Mouse (Mus musculus): Measurements from ENCODE around the gene Rxrb. TPM values are rescaled to one million over a fixed set of nuclear protein-coding genes. Genes with fewer than 3 reads are reported as not detected.
A peak's percentile ranks its signal among the peaks of the same experiment; 100 is the strongest.
"Not testable (repeated sequence)": the region's sequence is repeated elsewhere in the genome, so short reads cannot be mapped to it uniquely, and the experiment has no call there.

The Rxrb gene
- total RNA-seq (2014; rRNA removed), result 51.5 and 64.8 TPM in 2 replicates
- polyA plus RNA-seq (2015; fragmentation: Nextera tagmentation; extraction: Ambion mirVana), result 48.7 and 49.2 TPM in 2 replicates

DNA sequence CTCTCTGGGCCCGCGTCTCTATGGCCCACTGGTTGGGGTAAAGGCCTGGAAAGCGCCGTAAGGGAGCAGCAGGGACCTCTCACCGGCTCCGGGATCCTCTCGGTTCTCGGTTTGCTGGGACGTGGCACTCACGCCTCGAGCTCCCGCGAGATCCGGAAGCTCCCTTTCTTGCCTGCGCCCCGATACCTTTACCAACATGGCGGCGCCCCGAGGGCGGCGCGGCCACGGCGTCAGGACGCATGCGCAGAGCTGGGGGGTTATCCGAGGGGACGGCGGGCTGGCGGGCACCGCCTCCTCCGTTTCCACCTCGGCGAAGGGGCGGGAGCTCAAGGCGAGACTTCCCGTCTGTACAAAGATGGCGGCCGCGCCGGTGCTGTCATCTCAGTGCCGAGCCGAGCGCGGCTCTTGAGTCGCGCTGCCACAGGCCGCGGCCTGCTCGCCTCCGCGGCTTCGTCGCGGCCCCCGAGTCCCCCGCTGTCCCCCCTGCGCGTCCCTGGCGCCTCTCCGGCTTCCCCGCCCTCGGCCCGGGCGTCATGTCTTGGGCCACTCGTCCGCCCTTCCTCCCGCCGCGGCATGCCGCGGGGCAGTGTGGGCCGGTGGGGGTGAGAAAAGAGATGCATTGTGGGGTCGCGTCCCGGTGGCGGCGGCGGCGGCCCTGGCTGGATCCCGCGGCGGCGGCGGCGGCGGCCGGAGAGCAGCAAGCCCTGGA is at the start of gene Rxrb, which contains the start of gene Slc39a7:
TSS of gene Rxrb (plus strand) at position 348 of the 709 bp plus-strand sequence.
TSS of gene Slc39a7 (minus strand) at position 218 of the 709 bp plus-strand sequence.
- Histone ChIP-seq H3K36me3 (ENCODE audit: insufficient read depth, low read length) (peaks cover 29% of the 10 kb centered on the region), H3K27me3 (ENCODE audit: insufficient read depth, low read length) (no peaks in the 10 kb centered on the region), H3K27ac (peak within 1 kb of the TSS; percentile 93), H3K9me3 (ENCODE audit: low read length) (no peaks in the 10 kb centered on the region), H3K4me3 (ENCODE audit: low read length) (peak within 1 kb of the TSS; percentile 68), H3K4me2 (ENCODE audit: low read depth, low read length) (peak within 1 kb of the TSS; percentile 88), H3K4me1 (ENCODE audit: insufficient read depth, low read length) (peaks cover 32% of the 10 kb centered on the region), H3K9ac (replicated peaks; ENCODE audit: low read length) (peak within 1 kb of the TSS; percentile 89)
- TF ChIP-seq CTCF (IDR thresholded peaks at IDR 0.05; ENCODE audit: low read depth), result no peak
- peak; percentile 87 for ATAC-seq
- WGBS, result under 1% methylated on average over 63 of the region's 88 CpGs
- DNase-seq (ENCODE audit: low spot score), result peak; percentile 99

DNA sequence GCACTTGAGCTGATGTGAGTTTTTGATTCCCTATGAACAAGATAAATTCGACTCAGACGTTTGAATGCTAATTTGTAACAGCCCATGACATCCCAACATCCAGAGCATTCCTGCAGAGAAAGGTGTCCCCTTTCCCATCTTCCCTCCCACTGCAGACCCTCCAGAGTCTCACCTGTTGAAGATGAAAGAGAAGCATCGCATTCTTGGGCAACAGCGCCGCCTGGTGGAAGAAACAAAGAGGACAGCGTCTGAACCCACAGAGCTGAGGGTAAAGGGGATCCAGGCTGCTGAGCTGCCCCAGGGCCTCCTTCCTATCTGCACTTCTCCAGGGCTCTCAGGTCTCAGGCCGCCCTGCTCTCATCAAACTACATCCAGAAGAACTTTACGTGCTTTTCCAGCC is 49.5 kb upstream of the Rxrb start:
- H3K4me1 ChIP-seq (ENCODE audit: insufficient read depth, low read length); H3K4me3 ChIP-seq (ENCODE audit: low read length); H3K9me3 ChIP-seq (ENCODE audit: low read length); H3K9ac ChIP-seq (replicated peaks; ENCODE audit: low read length); H3K36me3 ChIP-seq (ENCODE audit: insufficient read depth, low read length); ATAC-seq: not testable (repeated sequence)
- DNase-seq (ENCODE audit: low spot score), result peak; percentile 72
- Histone ChIP-seq H3K4me2 (ENCODE audit: low read depth, low read length) (peak overlapping the region; percentile 58; the same call in 1 of the 2 replicates), H3K27ac (peak overlapping the region; percentile 94; the same call in 1 of the 2 replicates), H3K27me3 (ENCODE audit: insufficient read depth, low read length) (peaks cover 21% of the 10 kb centered on the region)
- peak; percentile 92 for TF ChIP-seq CTCF (IDR thresholded peaks at IDR 0.05; ENCODE audit: low read depth)
- 16% methylated on average over 8 of the region's 8 CpGs for WGBS

DNA sequence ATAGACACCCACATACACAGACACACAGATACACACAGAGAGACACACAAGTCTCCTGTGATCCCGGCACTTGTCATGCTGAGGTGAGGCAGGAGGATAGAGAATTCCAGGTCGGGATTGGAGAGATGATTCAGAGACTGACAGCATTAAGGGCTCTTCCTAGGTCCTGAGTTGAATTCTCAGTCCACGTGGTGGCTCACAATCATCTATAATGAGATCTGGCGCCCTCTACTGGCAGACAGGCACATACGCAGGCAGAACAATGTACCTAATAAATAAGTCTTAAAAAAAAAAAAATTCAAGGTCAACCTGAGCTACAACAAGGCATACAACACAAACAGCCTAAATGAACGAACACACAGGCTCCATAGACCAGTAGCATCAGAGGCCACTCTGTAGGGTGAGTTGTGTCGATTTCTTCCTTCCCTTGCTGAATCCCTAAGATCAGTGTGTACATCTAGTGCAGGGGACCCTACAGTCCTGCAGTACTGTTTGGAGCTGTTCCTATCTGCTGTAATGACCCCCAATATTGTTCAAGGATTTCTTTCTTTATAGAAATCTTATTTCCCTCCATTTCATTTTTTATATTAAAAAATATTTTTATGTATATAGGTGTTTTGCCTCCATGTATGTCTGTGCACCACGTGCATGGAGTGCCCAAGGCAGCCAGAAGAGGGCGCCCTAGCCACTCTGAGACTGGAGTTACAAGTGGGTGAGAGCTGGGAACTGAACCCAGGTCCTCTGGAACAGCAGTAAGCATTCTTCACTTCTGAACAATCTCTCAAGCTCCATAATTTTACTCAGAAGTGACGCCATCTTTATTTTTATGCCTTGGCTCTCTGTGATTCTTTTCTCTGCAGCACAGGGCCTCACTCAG is 39.6 kb upstream of the Rxrb start:
- Histone ChIP-seq H3K4me3 (ENCODE audit: low read length) (no peak overlapping the region), H3K4me1 (ENCODE audit: insufficient read depth, low read length) (no peaks in the 10 kb centered on the region), H3K27ac (no peak overlapping the region), H3K9me3 (ENCODE audit: low read length) (no peaks in the 10 kb centered on the region), H3K27me3 (ENCODE audit: insufficient read depth, low read length) (no peaks in the 10 kb centered on the region), H3K36me3 (ENCODE audit: insufficient read depth, low read length) (no peaks in the 10 kb centered on the region), H3K4me2 (ENCODE audit: low read depth, low read length) (no peak overlapping the region), H3K9ac (replicated peaks; ENCODE audit: low read length) (no peak overlapping the region)
- TF ChIP-seq CTCF (IDR thresholded peaks at IDR 0.05; ENCODE audit: low read depth), result peak; percentile 90
- ATAC-seq (peak; percentile 62), DNase-seq (ENCODE audit: low spot score) (peak; percentile 91)
- 32% methylated on average over 10 of the region's 10 CpGs for WGBS

DNA sequence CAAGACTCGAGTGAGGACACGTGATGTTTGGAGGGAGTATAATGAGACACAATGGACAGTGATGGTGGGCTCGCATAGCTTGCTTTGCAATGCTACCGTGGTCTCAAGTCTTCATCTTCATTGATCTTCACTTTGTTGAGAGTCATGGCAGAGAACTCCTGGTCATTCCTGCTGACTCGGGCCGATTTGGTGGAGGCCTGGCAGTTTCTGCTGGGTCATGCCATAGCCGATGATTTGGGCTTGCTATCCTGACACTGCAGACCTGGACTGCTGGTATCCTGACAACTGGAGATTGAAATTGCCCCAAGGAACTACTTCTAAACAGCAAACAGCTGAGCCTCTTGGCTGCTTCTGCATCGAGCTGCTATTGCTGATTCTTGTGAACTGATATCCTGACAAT is 36.7 kb upstream of the Rxrb start:
- no peak overlapping the region for H3K4me3 ChIP-seq (ENCODE audit: low read length)
- H3K27ac ChIP-seq, result no peak overlapping the region
- DNase-seq (ENCODE audit: low spot score) (no peak), ATAC-seq (no peak)
- TF ChIP-seq CTCF (IDR thresholded peaks at IDR 0.05; ENCODE audit: low read depth), result no peak
- H3K36me3 ChIP-seq (ENCODE audit: insufficient read depth, low read length), result no peaks in the 10 kb centered on the region
- H3K4me2 ChIP-seq (ENCODE audit: low read depth, low read length), result no peak overlapping the region
- no peaks in the 10 kb centered on the region for H3K9me3 ChIP-seq (ENCODE audit: low read length)
- 87% methylated on average over 8 of the region's 8 CpGs for WGBS
- no peak overlapping the region for H3K9ac ChIP-seq (replicated peaks; ENCODE audit: low read length)
- H3K27me3 ChIP-seq (ENCODE audit: insufficient read depth, low read length), result no peaks in the 10 kb centered on the region
- H3K4me1 ChIP-seq (ENCODE audit: insufficient read depth, low read length), result no peaks in the 10 kb centered on the region

DNA sequence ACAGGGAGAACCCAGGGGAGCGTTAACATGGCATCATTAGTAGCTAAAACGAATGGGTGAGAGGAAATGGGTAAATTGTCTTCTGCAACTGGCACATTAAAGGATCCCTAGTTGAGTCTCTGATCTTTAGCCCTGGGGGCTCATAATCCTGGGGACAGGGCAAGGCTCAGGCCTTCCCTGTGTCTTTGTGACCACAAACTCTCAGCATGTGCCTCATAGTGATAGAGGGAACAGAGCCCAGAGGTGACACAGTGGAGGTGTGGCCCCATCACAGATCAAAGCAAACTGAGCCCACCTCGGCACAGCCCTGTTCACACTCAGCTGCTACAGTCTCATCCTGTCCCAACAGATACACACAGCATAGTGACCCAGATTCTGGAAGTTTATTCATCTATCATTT is 36.0 kb upstream of the Rxrb start:
- 64% methylated on average over 3 of the region's 3 CpGs for WGBS
- no peak for ATAC-seq

DNA sequence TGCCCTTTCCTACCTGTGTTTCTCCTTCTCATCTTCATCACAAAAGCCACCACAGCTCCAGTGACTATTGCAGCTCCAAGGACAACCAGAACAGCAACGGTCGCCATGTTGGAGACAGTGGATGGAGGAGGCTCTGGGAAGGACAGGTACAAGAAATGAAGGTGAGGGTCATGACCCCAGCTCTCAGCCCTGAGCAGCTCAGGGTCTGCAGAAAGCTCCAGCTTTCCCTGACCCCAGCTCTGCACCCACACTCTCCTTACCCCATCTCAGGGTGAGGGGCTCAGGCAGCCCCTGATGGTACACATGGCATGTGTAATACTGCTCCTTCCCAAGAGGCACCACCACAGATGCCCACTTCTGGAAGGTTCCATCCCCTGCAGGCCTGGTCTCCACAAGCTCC is 34.6 kb upstream of the Rxrb start:
- not testable (repeated sequence) for DNase-seq (ENCODE audit: low spot score); H3K27ac ChIP-seq; H3K4me1 ChIP-seq (ENCODE audit: insufficient read depth, low read length); H3K4me2 ChIP-seq (ENCODE audit: low read depth, low read length); H3K36me3 ChIP-seq (ENCODE audit: insufficient read depth, low read length); H3K9me3 ChIP-seq (ENCODE audit: low read length); H3K9ac ChIP-seq (replicated peaks; ENCODE audit: low read length); ATAC-seq; H3K4me3 ChIP-seq (ENCODE audit: low read length); H3K27me3 ChIP-seq (ENCODE audit: insufficient read depth, low read length)
- WGBS, result 98% methylated on average over 2 of the region's 2 CpGs

More for the DNA sequence above, 36.0 kb upstream of the Rxrb start:
- Histone ChIP-seq H3K27me3 (ENCODE audit: insufficient read depth, low read length) (no peaks in the 10 kb centered on the region; the same call in 1 of the 2 replicates), H3K4me3 (ENCODE audit: low read length) (no peak overlapping the region), H3K9ac (replicated peaks; ENCODE audit: low read length) (no peak overlapping the region), H3K27ac (no peak overlapping the region), H3K4me2 (ENCODE audit: low read depth, low read length) (no peak overlapping the region), H3K9me3 (ENCODE audit: low read length) (no peaks in the 10 kb centered on the region), H3K4me1 (ENCODE audit: insufficient read depth, low read length) (no peaks in the 10 kb centered on the region), H3K36me3 (ENCODE audit: insufficient read depth, low read length) (no peaks in the 10 kb centered on the region)
- no peak for TF ChIP-seq CTCF (IDR thresholded peaks at IDR 0.05; ENCODE audit: low read depth)
- DNase-seq (ENCODE audit: low spot score), result no peak

DNA sequence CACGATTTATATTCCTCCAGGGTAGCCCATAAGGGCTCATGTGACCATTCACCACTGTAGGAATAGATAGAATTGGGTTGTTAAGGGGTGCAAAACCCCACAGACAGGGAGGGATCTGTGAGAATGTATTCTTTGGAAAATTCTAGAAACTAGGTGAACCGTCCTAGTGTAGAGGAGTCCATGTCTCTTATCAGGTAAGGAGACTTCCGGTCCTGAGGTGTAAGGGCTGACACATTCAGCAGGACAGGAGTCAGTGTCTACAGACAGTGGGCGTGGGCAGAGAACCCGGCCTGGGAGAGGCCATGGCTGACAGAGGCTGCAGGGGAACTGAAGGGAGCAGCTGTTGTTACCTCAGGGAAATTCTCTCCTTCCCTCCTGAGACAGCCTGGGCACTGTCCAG is 32.9 kb upstream of the Rxrb start:
- 59% methylated on average over 5 of the region's 5 CpGs for WGBS

More for the DNA sequence above, 32.9 kb upstream of the Rxrb start:
- not testable (repeated sequence) for H3K27me3 ChIP-seq (ENCODE audit: insufficient read depth, low read length); DNase-seq (ENCODE audit: low spot score); H3K9me3 ChIP-seq (ENCODE audit: low read length); H3K9ac ChIP-seq (replicated peaks; ENCODE audit: low read length); ATAC-seq; H3K4me2 ChIP-seq (ENCODE audit: low read depth, low read length); H3K4me1 ChIP-seq (ENCODE audit: insufficient read depth, low read length); H3K27ac ChIP-seq; H3K4me3 ChIP-seq (ENCODE audit: low read length); H3K36me3 ChIP-seq (ENCODE audit: insufficient read depth, low read length)
